Mouse (Mus musculus) forebrain, embryonic 11.5 days (tissue): ENCODE data around the gene 2610301B20Rik. TPM values are rescaled to one million over a fixed set of nuclear protein-coding genes. Genes with fewer than 3 reads are reported as not detected.

ENCODE experiments used
- microRNA-seq: library from miRNA; unstranded; fragments of <30 nt; microRNA quantifications from one replicate; pipeline ENCODE4, GENCODE M21; 2016; ENCODE audit not compliant: insufficient number of aligned reads
- polyA plus RNA-seq: library from polyadenylated mRNA; unstranded; fragments of >200 nt; fragmentation: Nextera tagmentation; extraction: Ambion mirVana; gene quantifications from 2 replicates; pipeline ENCODE4 v1.2.1, GENCODE M21; 2014

The 2610301B20Rik gene
- polyA plus RNA-seq, 1 experiment from 2014 or later: 48.2 TPM

Small RNAs within 50 kb of the gene (microRNA-seq; reads per million reads assigned to microRNA genes)
- gene Mir3471-1: not detected
- gene n-TSaga9: 10.1 reads per million, percentile 3 among the genes with 10 or more reads in this experiment
